Mouse (Mus musculus): ENCODE measurements around the gene Pkd1.
A peak's percentile ranks its signal among the peaks of the same experiment; 100 is the strongest.

The Pkd1 gene

GRCm38 (mm10) chr17:24565792-24566191, 16.2 kb downstream of the Pkd1 start:
- no peak for DNase-seq (ENCODE audit: low spot score)

GRCm38 (mm10) chr17:24567034-24567779, 17.6 kb downstream of the Pkd1 start:
- peak; percentile 72 for DNase-seq (ENCODE audit: low spot score)

GRCm38 (mm10) chr17:24569837-24570236, 20.2 kb downstream of the Pkd1 start:
- DNase-seq (ENCODE audit: low spot score), result no peak

GRCm38 (mm10) chr17:24572651-24573245, 23.1 kb downstream of the Pkd1 start:
- DNase-seq (ENCODE audit: low spot score), result no peak

- DNase-seq (ENCODE audit: low spot score), result no peak
Measured at GRCm38 (mm10) chr17:24573811-24574210, 24.2 kb downstream of the Pkd1 start.

GRCm38 (mm10) chr17:24579532-24579931, 29.9 kb downstream of the Pkd1 start:
- DNase-seq (ENCODE audit: low spot score), result no peak

GRCm38 (mm10) chr17:24580287-24580686, 30.7 kb downstream of the Pkd1 start:
- DNase-seq (ENCODE audit: low spot score), result no peak

GRCm38 (mm10) chr17:24583599-24584460, 34.2 kb downstream of the Pkd1 start:
- no peak for DNase-seq (ENCODE audit: low spot score)

- DNase-seq (ENCODE audit: low spot score), result no peak
Measured at GRCm38 (mm10) chr17:24584520-24584919, 34.9 kb downstream of the Pkd1 start.

GRCm38 (mm10) chr17:24586532-24586931, 36.9 kb downstream of the Pkd1 start:
- DNase-seq (ENCODE audit: low spot score), result no peak

GRCm38 (mm10) chr17:24590943-24591342, 41.3 kb downstream of the Pkd1 start:
- no peak for DNase-seq (ENCODE audit: low spot score)

GRCm38 (mm10) chr17:24591695-24592094, 42.1 kb downstream of the Pkd1 start:
- no peak for DNase-seq (ENCODE audit: low spot score)

GRCm38 (mm10) chr17:24593248-24593647, 43.6 kb downstream of the Pkd1 start:
- DNase-seq (ENCODE audit: low spot score), result no peak

GRCm38 (mm10) chr17:24593992-24594890, 44.6 kb downstream of the Pkd1 start:
- no peak for DNase-seq (ENCODE audit: low spot score)

- DNase-seq (ENCODE audit: low spot score), result no peak
Measured at GRCm38 (mm10) chr17:24595126-24596072, 45.8 kb downstream of the Pkd1 start.

GRCm38 (mm10) chr17:24596073-24596466, 46.4 kb downstream of the Pkd1 start:
- DNase-seq (ENCODE audit: low spot score), result no peak

GRCm38 (mm10) chr17:24596471-24597183, 47.0 kb downstream of the Pkd1 start:
- no peak for DNase-seq (ENCODE audit: low spot score)

- DNase-seq (ENCODE audit: low spot score), result no peak
Measured at GRCm38 (mm10) chr17:24597989-24598388, 48.4 kb downstream of the Pkd1 start.

- DNase-seq (ENCODE audit: low spot score), result no peak
Measured at GRCm38 (mm10) chr17:24600502-24600901, 50.9 kb downstream of the Pkd1 start.

- DNase-seq (ENCODE audit: low spot score), result no peak
Measured at GRCm38 (mm10) chr17:24603961-24604360, 54.3 kb downstream of the Pkd1 start.
